Mouse (Mus musculus) urinary bladder, postnatal 14 days (tissue): ENCODE measurements around the gene Atf4.

Experiments
- DNase-seq: peaks from one replicate; pipeline ENCODE4 v3.0.0; 2021; ENCODE audit warnings: low spot score

Gene Atf4

DNA sequence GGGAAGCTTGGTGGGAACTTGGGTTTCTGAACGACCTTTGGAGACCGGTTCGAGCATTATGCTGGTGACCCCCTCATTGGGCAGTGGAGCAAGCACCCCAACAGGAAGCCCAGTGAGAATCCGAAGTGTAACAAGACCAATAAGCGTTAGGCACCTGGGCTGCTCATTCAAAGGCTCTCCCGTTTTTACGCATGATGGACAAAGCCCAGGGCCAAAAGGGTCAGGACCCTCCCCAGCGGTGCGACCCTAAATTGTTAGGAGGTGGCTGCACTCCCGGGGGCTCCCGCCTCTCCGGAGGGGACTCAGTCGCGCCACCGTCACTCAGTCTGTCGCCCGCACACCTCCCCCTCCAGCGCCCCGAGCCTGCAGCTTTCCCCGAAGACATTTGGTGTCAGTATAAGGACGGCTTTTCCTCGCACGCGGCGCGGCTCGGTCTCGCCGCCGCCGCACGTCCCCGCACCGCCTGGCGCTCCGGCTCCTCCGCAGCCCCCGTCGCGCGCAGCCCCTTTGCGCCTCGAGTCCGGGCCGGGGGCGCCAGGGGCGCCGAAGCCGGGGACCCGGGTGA, 31.9 kb downstream of the Atf4 start, which contains the start of gene Cacna1i:
Gene Cacna1i, plus strand, starts transcription at position 388 of the 565 bp plus-strand sequence.
- DNase-seq, result no peak

GRCm38 (mm10) chr15:80288036-80288435, 33.1 kb downstream of the Atf4 start:
- DNase-seq, result no peak

DNA sequence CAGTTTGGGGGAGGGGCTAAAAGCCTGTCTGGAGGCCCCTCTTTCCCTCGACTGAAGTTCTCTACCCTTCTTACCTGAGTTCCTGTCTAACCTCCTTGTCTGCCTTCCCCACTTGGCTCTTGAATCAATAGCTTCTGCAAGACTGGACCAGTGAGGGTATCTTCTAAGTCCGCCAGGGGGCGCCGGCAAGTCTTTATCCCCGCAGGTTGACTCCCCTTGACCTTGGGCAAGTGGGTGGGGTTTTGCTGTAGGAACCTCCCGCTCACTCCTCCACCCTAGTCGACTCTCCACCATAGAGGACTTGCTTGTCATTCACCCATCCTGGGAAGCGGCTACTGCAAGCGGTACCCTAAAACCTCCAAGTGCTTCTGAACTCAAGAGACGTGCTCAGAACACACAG, 34.5 kb downstream of the Atf4 start:
- peak; percentile 62 for DNase-seq

DNA sequence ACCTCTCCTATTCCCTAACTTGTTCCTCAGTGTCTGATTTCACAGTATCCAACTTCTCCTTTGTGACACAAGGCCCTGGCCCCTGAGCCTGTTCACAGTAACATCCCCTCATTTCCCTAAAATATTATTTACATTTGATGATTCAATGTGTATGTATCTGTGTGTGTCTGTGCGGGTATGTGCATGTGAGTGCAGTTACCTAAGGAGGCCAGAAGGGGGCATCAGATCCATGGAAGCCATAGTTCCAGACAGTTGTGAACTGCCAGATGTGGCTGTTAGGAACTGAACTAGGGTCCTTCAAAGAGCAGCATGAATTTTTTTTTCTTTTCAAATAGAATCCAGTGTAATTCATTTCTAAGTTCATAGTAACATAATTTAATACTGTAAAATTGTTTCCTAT, 42.2 kb downstream of the Atf4 start:
- no peak for DNase-seq

GRCm38 (mm10) chr15:80303779-80304178, 48.8 kb downstream of the Atf4 start:
- no peak for DNase-seq

GRCm38 (mm10) chr15:80304188-80304587, 49.2 kb downstream of the Atf4 start:
- DNase-seq, result no peak

DNA sequence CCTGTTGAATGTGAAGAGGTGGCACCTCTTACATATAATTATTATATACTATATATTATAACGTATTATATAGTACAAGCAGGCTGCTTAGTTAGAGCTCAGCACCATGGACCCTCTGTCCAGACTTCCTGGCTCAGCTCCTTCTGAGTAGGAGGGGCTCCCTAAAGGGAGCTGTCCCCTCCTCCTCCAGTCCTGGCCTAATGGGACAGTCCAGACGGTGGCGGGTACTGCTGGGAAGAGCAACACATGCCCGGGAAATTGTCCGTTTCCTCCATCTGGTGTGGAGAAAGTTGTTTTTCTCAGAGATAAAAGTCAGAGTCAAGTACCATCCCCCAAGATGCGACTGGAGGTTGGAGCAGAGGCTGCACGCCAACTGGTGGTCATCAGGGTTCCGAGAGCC, 51.2 kb downstream of the Atf4 start:
- no peak for DNase-seq
